Mouse (Mus musculus) frontal cortex, postnatal 25 days (tissue): ENCODE data around the gene Col5a3.
"Not testable (repeated sequence)": the region's sequence is repeated elsewhere in the genome, so short reads cannot be mapped to it uniquely, and the experiment has no call there.

Source experiments
- DNase-seq, 2 experiments: peaks; one replicate each; pipeline ENCODE4 v3.0.0; 2022; ENCODE audit warnings: low spot score in 2 of 2

The Col5a3 gene

GRCm38 (mm10) chr9:20814521-20815272 is at the start of gene Col5a3:
Gene Col5a3 (minus strand): TSS chr9:20815067.
- no peak for DNase-seq

DNA sequence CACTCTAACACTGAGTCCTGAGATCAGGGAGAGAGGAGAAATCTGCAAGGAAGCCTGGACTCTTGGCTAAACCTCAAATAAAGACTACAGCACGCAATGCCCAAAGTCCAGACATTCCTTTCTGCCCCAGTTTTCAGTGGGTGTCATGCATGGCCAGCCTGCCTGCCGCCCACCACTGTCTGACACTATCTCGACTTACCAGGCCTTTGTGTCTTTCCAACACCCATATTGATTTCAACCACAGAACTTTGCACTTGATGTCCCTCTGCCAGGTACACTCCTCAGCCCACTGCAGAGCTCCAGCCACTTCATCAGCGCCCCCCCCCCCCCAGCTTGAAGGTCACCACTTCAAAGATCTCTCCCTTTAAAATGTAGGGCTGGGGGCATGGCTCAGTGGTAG is 47.4 kb upstream of the Col5a3 start:
- no peak for DNase-seq

DNA sequence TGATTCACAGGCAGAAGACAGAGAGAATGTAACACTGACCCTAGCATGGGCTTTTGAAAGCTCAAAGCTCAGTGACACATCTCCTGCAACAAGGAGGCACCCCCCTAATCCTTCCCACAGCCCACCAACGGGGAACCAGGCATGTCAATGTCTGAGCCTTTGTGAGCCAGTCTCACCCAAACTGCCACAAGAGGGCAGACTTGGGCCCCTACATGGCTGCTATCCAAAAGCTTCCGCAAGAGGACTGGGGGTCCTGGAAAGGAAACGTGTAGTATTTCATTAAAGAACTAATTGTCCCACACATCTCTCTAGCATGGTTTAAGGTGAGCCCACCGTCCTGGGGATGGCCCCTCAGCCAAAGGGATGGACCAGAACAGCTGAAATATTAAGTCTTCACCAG is 47.0 kb upstream of the Col5a3 start:
- no peak for DNase-seq

DNA sequence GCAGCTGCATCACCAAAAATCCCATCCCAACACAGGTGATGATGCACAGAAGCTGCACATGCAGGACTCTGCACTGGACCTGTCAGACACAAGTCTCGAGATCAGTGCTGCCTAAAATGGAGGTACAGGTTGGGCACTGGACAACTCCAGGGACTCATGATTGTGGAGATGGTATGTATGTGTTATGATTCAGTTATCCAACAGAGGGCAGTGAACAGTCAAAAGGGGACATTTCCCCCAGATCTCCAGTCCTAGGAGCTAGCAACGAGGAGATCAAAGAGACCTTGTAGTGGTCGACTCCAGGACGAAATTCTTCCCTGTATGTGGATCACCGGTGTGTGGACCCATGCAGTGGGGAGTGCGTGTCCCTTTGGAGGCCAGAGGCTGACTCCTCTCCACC is 45.1 kb upstream of the Col5a3 start:
- no peak for DNase-seq

GRCm38 (mm10) chr9:20857131-20857530 is 42.3 kb upstream of the Col5a3 start:
- DNase-seq, result no peak

DNA sequence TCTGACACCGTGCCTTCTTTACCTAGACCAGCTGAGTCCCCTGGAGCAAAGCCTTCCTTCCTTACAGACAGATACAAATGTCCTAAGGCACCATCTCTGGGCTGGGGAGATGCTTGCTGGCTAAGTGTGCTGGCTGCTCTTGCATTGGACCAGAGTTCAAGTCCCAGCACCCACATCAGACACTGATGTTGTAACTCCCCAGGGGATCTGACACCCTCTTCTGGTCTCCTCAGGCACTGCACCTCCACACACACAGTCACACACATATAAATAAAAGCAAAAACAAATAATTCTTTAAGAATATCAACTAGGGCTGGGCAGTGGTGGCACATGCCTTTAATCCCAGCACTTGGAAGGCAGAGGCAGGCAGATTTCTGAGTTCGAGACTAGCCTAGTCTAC is 35.3 kb upstream of the Col5a3 start:
- DNase-seq, result no peak

DNA sequence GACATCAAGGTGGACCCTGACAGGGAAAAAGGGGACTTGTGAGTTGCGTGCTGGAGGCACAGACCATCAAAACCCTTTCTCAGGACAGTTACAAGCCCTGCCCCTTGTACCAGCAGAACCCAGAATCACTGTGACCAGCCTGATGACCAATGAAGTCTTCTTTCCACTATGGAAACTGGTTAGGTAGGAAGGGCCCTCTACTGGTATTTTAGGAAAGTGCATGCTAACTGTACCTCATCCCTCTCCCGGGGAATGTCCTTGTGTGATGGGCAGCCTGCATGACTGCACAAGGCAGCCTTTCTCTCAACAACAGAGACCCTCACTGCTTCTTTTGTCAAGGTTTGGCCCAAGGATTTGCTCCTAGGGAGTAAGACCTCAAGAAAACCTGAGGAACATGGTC is 27.8 kb upstream of the Col5a3 start:
- DNase-seq, result no peak

DNA sequence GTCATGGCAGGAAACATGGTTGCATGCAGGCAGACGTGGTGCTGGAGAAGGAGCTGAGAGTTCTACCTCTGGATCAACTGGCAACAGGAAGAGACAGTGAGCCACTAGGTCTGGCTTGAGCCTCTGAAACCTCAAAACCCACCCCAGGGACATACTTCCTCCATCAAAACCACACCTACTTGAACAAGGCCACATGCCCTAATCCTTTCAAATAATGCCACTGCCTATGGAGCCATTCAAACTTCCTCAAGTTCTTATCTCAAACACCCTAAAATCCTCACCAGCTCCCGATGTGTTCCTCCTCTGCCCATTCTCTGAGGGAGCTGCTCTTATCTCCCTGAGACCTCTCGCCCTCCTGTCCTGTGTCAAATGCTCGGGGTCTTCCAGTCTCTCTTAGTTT is 27.3 kb upstream of the Col5a3 start:
- no peak for DNase-seq

GRCm38 (mm10) chr9:20838931-20839330 is 24.1 kb upstream of the Col5a3 start:
- DNase-seq, result no peak

DNA sequence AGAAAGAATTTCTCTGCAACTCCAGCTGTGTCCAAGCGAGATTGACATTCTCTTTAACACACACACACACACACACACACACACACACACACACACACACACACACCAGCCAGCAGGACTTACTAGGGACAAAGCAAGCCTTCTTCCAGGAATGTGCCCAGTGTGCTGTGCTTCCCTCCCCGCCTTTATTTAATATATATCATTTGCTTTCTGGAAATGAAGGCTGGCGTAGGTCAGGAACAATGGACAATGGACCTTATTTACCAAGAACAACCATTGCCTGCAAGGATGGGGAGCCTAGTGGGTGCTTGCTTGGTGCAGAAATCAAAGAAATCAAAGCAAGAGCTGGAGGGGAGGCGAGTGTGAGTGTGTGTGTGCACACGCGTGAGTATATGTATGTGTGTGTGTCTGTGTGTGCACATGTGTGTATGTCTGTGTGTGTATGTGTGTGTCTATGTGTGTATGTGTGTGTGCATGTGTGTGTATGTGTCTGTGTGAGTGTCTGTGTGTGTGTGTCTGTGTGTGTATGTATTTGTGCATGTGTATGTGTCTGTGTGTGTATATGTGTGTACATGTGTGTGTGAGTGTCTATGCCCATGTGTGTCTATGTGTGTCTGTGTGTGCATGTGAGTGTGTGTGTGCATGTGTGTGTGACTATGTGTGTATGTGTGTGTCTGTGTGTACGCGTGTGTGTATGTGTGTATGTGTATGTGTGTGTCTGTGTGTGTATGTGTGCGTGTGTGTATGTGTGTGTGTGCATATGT is 22.5 kb upstream of the Col5a3 start:
- DNase-seq, result no peak

DNA sequence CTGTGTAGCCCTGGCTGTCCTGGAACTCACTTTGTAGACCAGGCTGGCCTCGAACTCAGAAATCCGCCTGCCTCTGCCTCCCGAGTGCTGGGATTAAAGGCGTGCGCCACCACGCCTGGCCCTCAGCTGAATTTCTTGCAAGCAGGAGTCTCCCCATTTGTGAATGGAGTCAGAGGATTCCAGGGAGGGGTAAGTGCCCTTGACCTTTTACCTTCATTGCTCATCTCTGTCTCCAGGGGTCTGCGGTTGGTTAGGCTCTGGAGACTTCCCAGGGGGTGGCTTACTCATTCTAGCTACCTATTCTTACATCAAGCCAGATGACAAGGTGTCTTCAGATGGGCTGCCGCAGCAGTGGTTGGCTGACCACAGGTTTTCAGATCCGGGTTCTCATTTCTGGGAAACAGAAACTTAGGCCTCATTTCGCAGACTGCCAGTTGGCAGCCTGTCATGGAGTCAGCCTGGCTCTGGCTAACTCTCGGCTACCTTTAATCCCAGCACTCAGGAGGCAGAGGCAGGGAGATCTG is 20.6 kb upstream of the Col5a3 start:
- not testable (repeated sequence) for DNase-seq

- no peak for DNase-seq
These were observed 20.0 kb upstream of the Col5a3 start for GRCm38 (mm10) chr9:20834881-20835280.

DNA sequence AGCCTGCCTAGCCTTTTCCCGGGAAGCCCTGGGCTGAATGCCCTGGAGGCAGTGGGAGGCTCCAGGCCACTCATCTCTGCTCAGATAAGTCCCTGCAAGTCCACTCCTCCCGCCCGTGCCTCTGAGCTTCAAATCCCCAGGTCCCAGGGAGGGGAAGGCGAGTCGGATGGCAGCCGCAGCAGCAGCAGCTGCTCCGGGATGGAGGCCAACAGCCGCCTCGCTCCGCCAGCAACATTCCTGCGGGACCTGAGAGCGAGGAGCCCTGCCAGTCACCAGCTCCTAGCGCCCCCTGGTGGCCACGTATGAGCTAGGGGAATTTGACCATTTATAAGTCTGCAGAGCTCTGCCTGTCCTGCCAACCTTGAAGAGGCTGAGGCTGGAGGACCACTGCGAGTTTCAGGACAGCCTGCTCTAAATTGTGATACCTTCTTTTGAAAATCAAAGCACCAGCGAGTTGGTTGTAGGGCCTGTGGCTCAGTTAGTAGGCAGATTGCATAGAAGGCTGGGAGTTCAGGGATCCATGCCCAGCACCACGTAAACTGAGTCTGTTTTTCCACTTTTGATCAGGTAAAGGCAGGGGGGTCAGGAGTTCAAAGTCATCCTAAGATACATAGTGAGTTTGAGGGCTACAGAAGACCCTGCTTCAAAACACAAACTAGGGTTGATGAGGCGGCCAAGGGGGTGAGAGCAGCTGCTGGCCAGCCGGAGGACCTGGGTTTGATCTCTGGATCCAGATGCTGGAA is 16.2 kb upstream of the Col5a3 start:
- DNase-seq, result peak; percentile 93 to 97

DNA sequence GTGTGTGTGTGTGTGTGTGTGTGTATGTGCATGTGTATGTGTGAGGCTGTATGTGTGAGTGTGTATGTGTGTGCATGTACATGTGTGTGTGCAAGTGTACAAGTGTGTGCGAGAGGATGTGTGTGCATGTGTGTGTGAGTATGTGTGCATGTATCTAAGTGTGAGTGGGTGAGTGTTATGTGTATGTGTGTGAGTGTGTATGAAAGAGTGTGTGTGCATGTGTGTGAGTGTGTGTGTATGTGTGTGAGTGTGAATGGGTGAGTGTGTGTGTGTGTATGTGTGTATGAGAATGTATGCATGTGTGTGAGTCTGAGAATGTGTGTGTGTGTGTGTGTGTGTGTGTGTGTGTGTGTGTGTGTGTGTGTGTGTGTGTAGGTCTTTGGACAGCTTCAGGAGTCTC is 13.3 kb upstream of the Col5a3 start:
- DNase-seq, result no peak

GRCm38 (mm10) chr9:20825781-20826180 is 10.9 kb upstream of the Col5a3 start:
- DNase-seq, result no peak

DNA sequence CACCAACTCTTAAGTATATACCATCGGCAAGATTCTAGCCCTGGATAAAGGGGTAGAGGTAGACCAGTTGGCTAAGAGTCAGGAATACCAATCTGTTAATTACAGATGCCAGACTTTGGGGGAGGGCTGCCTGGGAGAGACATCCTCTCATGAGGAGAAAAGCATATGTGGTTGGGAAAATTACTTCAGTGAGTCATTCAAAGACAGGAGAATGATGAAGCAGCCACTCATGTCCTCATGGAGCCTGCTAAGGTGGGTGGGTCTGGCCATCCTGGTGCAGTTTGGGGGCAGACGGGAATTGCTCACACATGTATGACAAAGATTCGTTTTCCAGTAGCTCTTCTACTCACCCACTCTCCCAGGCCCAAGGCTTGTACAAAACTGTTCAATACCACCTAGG is 8.0 kb upstream of the Col5a3 start:
- DNase-seq, result peak in 1 of 2 experiments; percentile 30

DNA sequence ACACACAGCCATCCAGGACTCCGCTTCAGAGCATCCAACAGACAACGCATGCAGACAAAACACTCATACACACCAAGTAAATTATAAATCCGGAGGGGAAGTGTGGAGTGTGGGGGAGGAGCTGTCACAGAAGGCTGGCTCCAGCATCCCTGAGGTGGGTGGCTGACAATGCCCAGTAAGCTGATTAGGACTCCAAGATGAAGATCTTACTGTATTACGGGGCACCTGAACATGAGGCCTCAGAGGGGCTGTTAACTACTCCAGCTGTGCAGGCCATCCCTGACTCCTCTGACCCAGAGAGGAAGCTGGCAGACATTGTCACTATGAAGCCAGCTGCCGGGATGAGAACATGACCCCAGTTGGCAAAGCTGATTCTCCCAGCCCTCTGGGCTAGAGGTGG is 5.1 kb upstream of the Col5a3 start:
- DNase-seq, result no peak

- DNase-seq, result no peak
These were observed 3.4 kb upstream of the Col5a3 start, which contains the start of gene Rdh8 for GRCm38 (mm10) chr9:20818236-20818635. Gene Rdh8 (plus strand): TSS chr9:20818503.

DNA sequence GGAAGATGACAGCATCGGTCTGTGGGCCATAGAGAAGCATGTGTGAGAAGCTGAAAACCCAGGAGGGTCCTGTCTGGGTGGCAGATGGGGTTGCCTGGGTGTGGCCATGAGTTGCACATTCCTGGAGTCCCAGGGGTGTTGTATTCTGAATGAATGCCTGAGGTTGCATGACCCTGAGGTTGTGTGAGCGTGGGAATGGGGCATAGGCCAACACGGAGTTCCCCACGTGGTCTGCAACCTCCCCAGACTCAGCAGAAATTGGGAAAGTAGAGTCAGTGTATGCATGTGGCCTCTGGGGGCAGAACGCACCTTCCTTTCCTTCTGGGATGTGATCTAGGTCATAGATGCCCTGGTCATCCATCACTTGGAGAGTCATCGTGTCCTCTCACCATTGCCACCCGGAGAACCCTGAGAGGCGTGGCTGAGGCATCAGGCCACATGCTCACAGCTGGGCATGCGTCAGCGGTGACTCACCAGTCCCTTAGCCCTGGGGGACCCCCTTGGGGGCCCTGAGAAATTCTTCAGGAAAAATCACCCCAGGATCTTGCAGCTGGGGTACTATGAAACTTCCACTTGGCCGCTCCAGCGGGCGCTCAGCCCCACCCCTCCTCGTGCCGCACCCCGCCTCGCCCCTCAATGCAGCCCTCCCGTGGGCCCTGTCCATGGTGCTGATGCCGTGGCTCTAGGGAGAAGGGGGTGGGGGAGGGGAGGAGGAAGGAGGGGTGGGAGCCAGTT is 2.2 kb downstream of the Col5a3 start:
- no peak for DNase-seq

GRCm38 (mm10) chr9:20810773-20811172 is 4.1 kb downstream of the Col5a3 start:
- no peak for DNase-seq

- DNase-seq, result no peak
These were observed 4.6 kb downstream of the Col5a3 start for GRCm38 (mm10) chr9:20810271-20810670.

DNA sequence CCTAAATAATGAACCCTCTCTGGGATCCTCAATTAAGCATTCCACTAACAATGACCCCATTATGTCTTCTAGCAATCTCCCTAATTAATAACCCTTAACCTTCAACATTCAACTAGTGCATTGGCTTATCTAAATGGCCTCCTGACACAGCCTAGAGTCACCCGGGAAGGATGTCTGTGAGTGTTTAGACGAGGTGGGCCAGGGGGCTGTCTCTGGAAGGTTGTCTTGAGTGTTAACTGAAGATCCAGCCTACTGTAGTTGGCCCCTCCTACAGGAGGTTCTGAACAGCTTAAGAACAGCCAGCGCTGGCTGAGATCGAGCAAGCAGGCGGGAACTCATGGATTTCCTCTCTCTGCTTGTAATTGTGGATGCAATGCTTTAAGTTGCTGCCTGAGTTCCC is 9.2 kb downstream of the Col5a3 start:
- no peak for DNase-seq
